Mouse (Mus musculus) thymus, postnatal 0 days (tissue): ENCODE results near the gene Pi4kb. TPM values are rescaled to one million over a fixed set of nuclear protein-coding genes. Genes with fewer than 3 reads are reported as not detected.
"Not testable (repeated sequence)": the region's sequence is repeated elsewhere in the genome, so short reads cannot be mapped to it uniquely, and the experiment has no call there.

ENCODE experiments used
- DNase-seq: peaks from one replicate; pipeline ENCODE4 v3.0.0-alpha.2; 2015; ENCODE audit warnings: low spot score
- polyA plus RNA-seq: library from polyadenylated mRNA; unstranded; fragments of >200 nt; fragmentation: Nextera tagmentation; extraction: Ambion mirVana; gene quantifications from 2 replicates; pipeline ENCODE4 v1.2.1, GENCODE M21; 2015

Pi4kb gene
- polyA plus RNA-seq, 1 experiment from 2014 or later, result 21.6 TPM

DNA sequence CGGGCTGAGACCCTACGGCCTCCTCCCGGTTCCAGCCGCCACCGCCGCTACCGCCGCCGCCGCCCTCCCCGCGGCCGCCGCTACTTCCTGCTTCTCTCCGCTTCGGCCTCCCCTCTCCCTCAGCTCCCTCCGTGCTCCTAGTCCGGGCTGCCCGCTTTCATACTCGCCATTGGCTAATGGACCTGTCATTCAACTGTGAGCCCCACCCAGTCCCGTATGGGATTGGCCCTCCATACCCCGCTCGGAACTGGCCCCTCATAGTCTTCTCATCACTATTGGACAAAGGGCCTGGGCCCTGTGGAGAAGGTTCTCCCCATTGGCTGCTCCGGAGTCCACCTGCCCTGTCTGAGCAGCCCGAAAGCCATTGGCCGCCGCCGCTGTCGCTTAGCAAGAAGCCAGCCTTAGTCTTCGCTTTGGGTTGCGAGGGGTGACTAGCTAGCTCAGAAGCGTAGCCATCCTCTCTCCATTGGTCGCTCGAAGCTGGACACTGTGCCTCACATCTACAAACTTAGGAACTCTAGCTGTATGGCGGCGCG is 40.9 kb downstream of the Pi4kb start, which contains the start of gene Zfp687:
Gene Zfp687 (minus strand): TSS at position 112 of the 536 bp plus-strand sequence.
- peak; percentile 99 for DNase-seq

DNA sequence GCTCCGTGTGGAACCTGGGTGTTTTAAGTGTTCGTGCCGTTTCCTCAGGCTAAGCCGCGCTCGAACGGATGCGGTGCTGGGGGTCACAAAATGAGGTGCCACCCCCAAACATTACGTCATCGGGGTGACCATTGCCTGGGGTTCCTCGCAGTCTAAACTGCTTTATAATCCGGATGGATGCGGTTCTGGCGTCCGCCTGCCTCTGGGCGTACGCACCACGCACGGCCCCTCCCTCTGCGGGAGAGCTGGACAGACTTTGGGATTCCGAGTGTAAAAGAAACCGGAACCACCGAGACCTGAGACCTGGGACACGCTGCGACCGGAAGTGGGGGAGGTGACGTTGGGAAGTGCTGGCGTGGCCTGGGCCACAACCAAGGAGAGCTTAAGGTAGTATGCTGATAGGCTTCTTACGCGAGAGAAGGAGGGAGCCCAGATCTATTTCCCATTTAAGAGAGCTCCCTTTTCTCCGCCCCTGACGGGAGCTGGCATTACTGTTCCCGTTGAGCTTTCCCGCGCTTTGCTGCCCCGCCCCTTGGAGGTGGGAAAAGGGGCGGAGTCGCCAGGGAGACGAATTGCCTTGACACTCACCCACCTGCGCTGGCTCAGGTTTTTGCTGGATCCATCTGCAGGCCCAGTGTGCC is 41.5 kb downstream of the Pi4kb start:
- DNase-seq, result peak; percentile 94

DNA sequence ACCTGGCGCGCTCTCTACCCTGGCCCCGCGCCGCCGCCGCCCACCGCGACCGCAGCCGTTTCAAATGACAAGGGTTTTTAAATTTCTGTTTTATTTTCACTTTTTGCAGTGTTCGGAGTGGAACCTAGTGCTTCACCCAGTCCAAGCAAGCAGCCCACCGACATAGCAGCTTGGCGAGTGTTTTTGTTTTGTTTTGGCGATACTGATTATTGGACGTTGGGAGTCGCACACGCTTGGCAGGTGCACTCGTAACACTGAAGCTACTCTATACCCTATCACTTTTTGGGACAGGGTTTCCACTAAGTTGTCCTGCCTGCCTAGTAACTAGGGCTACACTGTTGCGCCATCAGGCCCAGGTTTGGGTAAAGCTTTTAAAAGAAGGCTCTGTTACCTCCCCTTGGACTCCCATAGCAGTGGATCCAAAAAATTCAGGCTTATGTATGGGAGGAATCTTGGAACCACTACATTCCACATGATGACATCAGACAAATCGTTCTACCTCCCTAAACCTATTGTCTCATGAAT is 42.1 kb downstream of the Pi4kb start:
- DNase-seq, result no peak

DNA sequence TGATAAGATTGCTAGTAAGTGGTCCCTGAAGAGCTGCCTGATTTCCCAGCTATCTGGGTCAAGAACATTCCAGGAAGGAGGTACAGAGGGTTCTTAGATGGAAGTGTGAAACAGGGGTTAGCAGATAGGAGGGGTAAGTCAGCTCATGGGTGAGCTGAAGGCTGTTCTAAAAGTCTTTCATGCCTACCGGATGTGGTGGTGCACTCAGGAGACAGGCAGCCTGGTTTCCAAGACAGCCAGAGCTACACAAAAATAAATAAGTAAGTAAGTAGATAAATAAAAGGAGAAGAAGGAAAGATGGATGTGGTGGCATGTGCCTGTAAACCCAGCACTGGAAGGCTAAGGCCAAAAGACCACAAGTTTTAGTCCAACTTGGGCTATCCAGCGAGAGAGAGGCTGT is 44.2 kb downstream of the Pi4kb start:
- peak; percentile 39 for DNase-seq

DNA sequence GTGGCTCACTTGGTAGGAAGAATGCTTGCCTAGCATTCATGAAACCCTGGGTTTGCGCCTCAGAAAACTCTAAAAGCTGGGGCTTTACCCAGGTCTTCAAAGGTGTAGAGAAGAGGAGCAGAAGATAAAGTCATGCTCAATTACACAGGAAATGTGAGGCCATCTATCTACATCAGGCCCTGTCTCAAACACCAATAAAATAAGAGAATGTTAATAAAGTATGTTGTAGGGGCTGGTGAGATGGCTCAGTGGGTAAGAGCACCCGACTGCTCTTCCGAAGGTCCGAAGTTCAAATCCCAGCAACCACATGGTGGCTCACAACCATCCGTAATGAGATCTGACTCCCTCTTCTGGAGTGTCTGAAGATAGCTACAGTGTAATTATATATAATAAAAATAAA is 46.4 kb downstream of the Pi4kb start:
- not testable (repeated sequence) for DNase-seq

DNA sequence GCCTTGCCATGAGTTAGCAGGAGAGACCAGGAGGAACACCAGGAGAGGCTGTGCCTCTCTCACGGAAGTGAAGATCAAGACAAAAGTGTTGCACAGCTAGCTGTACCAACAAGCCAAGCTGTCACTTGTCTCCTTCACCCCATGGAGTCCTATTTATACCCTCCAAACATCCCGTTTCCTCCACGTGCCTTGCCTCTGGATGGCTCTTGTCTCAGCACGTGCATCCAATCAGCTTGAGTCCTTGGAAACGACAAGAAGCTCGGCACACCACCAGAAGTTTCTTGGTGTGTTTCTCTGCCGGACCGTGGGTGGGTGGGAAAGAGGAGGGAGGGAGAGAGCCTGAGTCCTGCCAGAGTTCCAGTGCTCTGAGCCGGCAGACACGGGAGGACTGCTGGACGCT is 50.0 kb downstream of the Pi4kb start:
- no peak for DNase-seq

DNA sequence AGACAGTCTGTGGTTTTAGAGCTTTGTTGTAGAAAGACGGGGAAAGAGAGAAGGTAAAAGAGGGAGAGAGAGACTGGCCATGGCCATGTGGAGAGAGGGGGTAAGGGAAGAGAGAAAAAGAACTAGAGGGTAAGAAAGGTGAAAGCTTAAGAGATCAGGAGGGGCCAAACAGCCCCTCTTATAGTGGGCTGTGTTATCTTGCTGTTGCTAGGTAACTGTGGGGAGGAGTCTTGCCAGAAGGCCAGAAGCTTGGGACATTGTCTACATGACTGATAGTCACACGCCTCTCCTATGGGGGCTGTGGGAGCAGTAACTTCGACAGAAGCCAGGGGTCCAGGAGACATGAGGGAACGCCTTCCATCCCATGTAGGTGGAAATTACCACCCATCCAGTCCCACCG is 50.7 kb downstream of the Pi4kb start:
- no peak for DNase-seq

DNA sequence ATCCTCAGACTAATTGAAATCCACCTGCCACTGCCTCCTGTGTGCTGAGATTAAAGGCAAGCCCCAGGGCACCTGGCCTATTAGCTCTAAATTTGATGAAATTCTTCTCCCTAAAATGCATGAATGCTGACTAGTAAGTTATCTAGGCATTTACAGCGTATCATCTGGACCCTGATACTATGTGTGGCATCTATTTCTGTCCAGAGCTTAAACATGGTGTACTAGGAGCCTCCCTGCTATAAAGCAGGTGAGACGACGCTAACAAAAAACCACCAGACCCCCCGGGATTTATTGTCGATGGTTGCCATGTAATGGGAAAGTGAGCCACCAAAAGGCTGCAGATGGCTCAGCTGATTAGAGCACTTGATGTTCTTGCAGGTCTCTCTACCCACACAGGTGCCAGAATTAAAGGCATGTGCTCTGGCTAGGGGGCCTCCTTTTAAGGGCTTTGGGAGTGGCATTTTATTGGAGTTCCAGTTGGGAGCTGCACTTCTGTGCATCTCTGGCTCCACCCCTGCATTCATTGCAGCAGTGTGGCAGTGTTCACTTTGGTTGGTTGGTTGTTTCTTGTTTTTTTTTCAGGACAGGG is 52.6 kb downstream of the Pi4kb start:
- DNase-seq, result peak; percentile 31

DNA sequence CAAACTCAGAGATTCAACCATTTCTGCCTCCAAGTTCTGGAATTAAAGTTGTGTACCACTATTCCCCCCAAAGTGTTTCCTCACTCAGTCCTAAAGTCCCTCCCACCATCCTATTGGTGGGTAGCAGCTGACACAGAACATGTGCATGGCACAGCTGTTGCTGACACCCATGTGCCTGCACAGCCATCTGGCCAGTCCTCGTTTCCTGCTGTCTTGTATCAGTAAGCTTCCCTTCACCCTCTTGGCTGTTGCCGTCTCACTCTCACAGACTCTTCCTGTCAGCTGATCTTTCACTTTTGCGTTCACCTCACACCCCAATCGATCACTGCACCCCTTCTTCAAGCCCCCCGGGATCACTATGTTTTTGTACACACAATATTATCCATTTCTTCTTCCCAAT is 53.2 kb downstream of the Pi4kb start:
- DNase-seq, result peak; percentile 86

DNA sequence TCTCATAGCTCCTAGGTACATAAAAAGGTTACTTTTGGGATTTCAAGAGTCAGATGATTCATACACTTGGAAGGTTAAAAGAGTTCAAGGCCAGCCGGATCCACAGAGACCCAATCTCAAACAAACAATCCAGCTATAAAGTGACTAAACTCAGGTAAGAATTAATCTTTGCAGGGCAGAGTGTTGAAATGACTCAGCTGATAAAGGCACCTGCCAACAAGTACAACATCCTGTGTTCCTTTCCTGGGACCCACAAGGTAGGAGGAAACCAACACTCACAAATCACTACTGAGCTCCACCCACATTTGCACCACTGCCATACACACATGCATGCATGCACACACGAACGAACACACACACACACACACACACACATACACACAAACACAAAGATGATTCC is 54.1 kb downstream of the Pi4kb start:
- peak; percentile 44 for DNase-seq

DNA sequence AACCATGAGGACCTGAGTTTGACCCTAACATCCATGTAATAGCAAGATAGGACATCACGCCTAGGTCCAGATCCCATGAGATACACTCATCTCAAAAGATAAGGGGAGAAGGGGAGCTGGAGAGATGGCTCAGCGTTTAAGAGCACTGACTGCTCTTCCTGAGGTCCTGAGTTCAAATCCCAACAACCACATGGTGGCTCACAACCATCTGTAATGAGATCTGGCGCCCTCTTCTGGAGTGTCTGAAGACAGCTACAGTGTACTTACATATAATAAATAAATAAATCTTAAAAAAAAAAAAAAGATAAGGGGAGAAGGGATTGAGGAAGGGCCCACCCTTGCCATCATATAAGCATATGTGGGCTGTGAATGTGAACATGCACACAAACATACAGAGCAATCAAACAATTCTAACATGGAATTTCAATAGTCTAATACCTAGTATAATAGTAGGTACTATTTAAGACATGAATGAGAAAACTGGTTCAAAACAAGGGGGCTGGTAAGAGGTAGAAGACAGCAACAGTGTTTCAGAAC is 54.8 kb downstream of the Pi4kb start:
- not testable (repeated sequence) for DNase-seq

DNA sequence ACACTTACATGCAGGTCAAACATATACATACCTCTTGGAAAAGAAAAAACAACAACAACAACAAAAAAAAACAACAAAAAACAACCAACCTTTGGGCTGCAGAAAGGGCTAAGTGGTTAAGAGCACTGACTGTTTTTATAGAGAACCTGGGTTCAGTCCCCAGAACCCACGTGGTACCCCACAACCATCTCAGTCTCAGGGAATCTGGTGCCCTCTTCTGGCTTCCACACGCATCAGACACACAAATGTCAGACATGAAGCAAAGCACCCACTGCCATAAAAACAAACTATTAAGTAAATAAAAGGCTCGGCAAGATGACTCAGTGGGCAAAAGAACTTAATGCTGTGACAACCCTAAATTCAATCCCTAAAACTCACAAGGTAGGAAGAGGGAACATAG is 55.4 kb downstream of the Pi4kb start:
- DNase-seq, result peak; percentile 47

DNA sequence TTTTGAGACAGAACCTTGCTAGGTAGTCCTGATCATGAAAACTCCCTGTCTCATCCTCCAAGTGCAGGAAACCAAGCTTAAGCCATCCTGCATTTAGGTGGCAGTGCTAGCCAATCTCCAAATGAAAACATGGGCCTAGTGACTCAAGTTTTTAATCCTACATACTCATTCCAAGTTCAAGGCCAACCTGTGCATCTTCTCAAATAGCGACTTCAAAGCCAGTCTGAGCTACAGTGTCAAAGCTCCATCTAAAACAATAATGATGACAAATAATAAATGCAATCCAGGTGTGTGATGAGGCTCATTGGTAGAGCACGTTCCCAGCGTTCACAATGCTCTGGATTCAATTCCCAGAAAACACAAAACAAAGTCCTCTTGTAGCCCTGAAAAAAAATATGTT is 67.1 kb downstream of the Pi4kb start:
- DNase-seq, result no peak

DNA sequence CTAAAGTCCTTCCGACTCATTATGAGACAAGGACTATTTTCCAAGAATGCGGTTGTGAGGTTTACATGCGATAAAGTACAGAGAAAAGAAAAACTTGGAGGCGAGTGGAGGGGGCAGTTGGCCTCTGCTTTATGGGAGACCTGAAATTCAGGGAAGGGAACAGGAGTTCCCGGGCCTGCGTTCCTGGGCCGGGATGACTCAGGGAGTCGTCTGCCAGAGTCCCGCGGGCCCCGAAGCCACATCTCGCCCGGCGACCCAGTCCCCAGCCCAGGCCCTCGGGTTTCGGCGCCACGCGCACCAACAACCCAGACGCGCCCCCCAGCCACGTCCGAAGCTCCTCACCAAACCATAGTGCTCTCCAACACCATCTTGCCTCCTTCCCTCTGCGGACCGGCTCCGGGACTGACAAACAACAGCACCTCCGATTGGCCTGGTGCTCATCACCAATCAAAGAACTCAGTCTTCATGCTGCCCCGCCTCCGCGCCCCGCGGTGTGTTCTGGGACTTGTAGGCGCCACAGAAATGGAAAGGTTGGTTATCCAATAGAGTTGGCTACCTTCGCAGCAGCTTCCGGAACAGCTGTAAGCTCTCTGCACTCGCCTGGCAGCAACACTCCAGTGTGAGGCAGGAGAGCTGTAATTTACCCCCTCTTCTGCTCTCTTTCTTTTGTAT is 67.8 kb downstream of the Pi4kb start, which contains the start of gene Psmd4:
Gene Psmd4 (minus strand): TSS at position 449 of the 672 bp plus-strand sequence.
- peak; percentile 98 for DNase-seq

DNA sequence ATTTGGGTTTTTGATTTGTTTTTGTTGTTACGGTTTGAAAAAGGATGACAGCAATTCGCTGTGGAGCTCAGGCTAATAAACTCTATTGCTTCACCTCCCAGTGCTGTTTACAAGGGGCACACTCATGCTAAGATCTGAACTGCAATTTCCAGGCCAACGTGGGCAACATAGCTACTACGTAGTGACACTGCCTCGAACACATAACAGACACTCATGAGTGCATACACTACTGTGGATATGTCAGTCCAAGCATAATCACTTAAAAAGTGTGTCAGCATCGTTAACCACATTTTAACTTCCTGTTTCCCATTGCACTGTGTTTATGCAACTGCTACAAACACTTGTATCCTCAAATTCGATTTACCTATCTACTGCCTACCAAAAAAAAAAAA is 68.3 kb downstream of the Pi4kb start:
- peak; percentile 64 for DNase-seq

DNA sequence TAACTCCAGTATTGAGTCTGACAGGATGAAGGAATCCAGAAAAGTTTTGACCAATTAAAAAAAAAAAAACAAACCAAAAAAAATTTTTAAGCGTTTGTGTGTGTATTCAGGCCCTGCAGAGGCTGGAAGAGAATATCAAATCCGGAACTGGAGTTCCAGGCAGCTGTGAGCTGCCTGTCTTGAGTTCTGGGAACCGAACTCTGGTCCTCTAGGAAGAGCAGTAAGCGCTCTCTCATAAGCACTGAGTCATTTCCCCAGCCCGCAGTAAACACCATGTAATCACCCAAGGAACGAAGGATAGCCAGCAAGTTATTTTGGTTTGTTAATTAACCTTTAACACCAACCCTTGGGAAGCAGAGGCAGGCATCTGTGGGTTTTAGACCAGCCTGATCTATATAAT is 68.7 kb downstream of the Pi4kb start:
- DNase-seq, result peak; percentile 14

DNA sequence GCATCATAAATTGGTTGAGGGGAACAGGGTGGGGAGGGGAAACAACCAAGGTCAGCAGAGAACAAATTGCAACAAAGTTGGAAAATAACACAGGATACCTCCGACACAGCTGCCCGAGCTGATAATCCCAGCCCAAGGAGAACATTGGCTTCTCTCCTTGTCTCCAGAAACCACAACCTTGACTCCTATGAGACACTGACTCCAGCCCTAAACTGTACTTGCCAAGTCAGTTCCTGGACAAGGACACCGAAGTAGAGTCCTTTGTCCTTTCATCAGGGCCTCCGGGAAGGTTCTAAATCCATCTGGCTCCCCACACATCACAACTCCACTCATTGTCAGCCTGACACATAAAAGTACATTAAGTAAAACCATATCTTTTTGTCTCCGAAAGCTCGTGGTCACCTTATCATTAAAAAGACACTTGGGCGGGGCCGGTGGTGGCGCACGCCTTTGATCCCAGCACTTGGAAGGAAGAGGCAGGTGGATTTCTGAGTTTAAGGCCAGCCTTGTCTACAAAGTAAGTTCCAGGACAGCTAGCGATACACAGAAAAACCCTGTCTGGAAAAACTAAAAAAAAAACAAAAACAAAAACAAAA is 72.0 kb downstream of the Pi4kb start:
- no peak for DNase-seq

DNA sequence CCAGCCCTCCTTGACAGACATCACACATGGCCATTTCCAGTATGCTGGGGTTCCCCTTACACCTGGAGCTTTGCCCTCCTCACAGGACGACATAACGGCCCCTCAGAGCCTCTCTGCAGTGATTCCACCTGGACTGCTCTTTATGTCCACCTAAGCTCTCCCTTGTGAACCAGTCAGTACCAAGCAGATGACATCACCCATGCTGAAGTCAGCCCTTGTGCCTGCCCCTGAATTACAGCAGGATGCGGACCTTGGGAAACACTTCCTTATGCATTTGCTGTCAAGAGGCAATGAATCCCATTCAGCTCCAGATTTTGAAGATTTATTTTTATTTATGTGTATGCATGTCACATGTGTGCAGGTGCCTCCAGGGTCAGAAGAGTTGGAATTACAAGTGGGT is 73.4 kb downstream of the Pi4kb start:
- DNase-seq, result no peak

DNA sequence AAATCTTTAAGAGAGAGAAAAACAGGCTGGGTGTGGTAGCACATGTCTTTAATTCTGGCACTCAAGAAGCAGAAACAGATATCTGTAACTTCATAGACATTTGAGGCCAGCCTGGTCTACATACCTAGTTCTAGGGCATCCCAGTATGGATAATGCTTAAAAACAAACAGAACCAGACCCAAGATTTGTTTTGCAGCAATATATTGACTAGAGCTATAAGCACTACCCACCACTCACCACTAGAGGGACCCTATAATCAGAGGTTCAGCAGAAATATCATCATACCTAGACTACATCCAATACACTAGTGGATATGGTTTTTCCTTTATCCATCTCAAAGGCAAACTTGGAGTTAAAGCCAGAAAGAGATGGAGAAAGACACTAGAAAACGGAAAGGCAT is 78.4 kb downstream of the Pi4kb start:
- peak; percentile 70 for DNase-seq

DNA sequence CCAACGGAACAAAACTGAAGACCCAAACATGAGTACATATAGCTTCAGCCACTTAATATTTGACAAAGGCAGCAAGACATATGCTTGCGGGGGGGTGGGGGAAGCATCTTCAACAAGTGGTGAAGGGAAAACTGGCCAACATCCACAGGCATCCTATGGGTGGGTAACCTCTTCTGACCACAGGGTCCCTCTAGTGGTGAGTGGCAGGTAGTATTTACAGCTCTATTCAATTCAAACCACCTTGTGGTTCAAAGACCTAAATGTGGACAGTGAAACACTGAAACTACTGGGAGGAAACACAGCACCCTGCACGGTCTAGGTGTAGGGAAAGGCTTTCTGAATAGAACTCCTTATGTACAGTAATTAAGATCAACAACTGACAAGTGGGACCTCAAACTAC is 79.2 kb downstream of the Pi4kb start:
- peak; percentile 62 for DNase-seq

DNA sequence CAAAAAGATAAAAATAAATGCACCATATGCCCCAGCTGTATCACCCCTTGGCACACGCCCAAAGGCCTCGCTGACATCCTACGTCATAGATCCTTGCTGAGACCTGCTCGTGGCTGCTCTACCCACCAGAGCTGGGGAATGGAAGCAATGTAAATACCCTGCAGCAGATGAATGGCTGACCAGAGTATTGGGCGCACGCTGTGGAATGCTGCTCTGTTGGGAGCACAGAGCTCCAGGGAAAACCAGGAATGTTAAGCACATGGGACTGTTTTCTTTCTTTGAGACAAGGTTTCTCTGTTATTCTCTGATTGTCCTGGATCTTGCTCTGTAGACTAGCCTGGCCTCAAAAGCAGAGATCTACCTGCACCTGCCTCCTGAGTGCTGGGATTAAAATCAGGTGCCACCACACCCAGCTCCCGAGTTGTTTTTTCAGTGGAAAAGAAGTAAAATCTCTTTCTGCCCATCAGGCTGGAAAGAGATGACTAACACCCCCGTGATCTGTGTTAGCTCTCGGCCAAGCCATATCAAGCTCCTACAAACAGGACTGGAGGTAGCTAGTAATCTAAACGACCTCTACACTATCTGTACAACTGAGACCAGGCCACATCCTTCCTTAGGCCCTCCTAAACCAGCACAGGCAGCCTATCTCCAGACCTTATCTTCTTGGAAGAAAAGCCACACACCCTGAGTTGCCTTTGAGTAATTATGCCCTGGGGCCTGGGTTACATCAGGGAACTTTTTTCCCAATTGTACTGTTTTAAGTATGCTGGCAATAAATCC is 80.1 kb downstream of the Pi4kb start:
- no peak for DNase-seq
